Mouse (Mus musculus) left cerebral cortex, adult 11 months (tissue): Measurements from ENCODE around the gene Elmsan1.
A peak's percentile ranks its signal among the peaks of the same experiment; 100 is the strongest.

Source experiments
- DNase-seq: peaks from one replicate; pipeline ENCODE4 v3.0.0; 2022; ENCODE audit warnings: low spot score

Gene Elmsan1

DNA sequence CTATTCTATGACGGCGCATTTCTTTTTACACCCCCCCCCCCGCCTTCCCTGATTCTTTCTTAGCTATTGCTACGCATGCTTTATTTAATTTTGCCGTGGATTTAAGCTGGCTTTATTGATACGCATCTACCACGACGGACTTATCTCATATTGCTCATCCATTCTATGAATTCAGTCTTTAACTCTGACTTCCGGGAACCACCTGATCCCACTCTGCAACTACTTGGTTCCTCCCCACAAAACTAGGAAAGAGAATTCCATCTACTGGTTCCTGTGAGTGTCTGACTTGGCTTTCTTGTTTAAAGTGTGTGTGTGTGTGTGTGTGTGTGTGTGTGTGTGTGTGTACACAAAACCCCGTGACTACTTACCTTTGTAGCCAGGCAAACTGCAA, 70.1 kb downstream of the Elmsan1 start:
- DNase-seq: no peak

DNA sequence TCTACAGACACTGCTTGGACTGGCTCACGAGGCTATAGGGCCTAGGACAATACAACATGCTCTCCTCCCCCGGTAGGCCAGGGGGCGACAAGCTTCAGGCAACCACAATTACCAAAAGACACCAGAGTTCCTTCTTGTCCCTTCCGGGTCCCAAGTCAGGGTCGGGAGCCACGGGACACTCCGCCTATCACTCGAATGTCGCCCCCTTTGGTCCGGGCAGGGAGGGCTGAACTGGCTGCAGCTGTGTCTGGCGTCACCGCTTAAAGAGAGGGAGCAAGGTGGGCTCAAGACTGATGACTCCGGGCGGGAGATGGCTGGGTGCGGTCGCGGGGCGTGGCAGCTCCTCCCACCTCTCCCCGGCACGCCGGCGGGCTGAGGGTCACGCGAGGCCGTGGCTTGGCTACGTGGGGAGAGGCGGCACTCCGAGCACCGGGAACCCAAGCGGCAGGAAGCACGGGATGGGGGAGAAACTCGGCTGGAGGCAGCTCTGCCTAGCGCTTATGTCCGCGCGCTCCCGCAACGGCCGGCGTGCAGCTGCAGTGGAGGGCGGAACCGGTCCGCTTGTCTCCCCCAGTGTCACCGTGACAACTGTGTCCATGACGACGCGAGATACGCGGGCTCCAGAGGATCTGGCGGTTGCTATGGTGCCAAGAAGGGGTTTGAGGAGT, 70.6 kb downstream of the Elmsan1 start, which contains the start of gene Pnma1:
Gene Pnma1, minus strand, starts transcription at position 536 of the 668 bp plus-strand sequence.
- DNase-seq: peak; percentile 57

DNA sequence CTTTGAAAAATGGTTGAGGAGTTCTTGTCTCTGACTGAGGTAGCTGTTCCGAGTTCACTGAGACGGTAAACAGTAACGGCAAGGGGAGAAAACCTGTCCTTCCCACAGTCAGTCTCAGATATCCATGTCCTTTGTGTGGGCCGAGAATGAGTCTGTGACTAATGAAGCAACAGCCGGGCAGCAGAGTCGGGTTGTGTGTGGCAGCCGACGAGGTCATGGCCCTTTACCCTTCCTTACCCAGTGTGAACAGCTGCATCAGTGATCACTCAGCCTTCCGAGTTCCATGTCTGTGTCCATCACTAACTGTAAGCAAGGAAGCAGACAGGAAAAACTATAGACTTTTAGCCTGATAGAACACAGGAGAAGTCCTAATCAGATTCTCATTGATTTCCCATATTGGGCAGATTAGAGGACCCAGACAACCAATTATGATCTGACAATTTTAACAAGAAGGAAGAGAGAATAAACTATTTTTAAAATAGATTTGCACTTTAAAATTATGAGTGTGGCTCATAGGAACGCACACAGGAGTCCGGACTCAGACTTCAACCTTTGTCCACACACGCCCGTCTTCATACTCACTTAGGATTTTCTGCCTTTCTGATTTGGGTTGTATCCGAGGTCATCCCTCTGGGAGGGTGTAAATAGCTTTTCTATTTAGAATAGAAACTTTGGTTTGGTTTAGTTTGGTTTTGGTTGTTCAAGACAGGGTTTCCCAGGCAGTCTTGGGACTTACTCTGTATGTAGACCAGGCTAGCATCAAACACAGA, 76.2 kb downstream of the Elmsan1 start:
- no peak for DNase-seq

DNA sequence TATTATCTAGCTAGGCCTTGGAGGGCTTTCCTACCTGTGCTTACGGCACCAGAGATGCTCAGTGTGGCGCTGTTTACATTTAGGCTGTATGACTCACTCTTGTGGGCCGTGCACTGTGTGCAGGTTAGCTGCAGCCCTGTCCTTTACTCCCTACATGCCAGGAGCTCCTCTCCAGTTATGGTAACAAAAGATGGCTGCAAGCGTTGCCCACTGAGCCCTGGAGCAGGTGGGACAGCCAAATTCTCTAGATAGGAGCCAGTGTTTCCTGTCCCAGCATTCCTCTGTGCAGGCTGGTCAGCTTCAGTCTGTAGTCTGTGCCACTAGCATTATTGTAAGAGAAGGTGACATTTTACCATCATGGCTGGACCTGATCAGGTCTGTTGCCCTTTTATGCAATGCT, 77.4 kb downstream of the Elmsan1 start:
- DNase-seq: no peak

DNA sequence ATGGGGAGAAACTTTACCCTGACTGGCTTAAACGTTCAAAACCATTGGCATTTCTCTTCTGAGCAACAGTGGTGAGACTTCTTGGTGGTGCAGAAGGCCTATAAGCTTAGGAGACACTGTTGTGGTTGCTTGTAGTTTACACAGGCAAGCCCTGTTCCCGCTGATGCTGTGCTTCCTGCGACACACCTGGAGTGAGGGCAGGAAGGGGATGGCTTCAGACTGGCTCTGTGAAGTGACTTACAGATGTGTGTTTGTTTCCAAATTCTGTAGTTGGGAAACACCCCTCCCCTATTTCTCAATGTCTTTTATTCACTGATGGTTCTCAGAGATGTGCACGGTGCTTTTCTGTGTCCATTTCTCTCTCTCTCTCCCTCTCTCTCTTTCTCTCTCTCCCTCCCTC, 78.5 kb downstream of the Elmsan1 start:
- no peak for DNase-seq

DNA sequence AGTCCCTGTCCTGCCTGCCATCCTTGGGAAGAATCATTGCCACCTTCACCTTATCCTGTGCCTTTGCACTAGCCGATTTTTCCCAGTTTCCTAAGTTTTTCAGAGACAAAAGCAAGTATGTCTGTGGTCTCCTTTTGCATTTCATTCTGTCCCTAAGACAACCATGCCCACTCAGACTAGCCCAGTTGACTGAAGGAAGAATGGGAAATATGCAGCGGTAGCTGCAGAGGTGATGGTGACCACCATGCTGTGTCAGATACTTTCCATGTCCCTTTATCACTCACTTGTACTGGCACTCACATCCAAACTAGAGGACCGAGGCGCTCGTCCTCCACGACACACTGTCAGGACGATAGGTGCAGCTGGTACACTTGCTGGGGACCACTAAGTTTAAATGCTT, 81.5 kb downstream of the Elmsan1 start:
- no peak for DNase-seq

DNA sequence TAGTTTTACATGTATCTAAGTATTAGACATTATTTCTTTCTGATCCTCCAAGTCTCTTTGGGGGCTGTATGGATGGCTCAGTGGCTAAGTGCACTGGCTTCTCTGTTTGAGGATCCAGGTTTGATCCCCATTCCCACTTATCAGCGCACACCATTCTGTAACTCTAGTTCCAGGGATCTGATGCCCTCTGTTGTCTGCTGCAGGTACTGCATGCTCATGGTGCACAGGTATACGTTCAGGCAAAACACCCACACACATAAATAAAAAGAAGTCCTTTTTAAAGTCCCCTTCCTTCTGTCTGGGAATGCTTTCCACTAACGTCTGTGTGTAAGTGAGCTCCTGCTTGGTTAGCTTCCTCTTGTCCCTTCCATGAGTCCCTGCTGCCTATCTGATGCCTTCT, 86.4 kb downstream of the Elmsan1 start:
- DNase-seq: no peak

DNA sequence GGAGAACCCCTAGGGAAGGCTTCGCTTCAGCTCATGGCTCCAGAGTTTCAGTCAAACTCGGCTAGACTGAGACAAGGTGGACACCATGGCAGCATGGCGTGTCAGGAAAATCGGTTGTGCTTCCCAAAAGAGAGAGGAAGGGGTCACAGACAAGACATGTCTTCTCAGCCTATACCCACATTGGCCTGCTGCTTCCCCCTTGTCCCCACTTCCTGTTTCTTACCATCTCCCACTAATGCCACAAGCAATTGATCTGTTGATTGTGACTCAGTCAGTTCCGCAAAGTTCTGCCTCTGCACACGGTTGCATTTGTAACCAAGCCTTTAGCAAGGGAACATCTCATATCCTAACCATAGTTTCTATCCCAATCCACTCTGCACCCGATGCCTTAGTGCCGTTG, 88.8 kb downstream of the Elmsan1 start:
- no peak for DNase-seq

DNA sequence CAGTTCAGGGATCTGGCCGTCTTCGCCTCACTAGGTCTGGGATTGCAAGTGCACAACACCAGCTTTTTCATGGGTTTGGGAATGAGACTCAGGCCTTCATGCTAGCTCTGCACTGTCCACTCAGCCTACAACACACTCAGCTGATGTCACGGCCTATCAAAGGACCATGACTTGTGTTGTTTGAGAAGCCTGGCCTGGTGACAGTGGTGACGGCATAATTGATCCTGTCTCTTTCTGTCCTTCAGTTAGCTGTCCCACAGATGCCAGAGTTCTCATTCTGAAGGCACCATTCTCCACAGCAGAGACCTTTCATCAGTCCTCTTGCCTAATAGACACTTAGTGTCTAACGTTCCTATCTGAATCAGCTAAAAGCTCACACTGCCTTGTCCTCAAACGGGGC, 90.1 kb downstream of the Elmsan1 start:
- no peak for DNase-seq

DNA sequence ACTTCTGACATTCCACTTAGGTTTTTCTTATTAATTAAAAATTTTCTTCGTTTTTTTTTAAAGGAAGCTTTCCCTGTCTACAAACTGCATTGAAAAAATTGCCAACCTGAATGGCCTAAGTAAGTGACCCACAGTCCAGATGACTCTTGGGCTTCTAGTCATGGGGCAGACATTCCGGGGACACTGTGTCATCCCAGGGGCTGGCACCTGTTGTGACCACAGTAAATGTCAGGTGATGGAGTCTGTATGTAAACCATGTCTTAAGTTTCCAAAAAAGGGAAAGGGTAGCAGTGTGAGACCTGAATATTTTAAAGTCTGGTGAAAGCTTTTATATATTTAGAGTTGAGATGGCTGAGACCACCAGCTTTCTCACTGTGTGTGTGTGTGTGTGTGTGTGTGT, 91.8 kb downstream of the Elmsan1 start:
- DNase-seq: no peak

DNA sequence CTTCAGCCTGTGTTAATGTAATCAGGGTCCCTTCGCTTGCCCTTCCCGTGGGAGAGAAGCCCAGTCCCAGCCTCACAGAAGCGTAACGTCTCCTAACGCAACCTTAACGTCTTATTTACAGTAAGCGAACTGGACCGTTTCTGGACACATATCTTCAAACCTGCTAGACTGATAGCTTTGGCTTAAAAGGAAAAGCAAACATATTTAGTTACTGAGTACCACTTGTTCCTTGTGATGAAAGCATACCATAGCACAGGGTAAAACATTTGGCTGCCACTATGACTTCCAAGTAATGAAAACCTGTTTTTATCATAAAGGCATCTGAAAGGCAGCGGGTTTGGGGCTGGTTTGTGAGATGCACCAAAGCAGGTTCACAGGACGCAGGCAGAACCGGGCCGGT, 92.8 kb downstream of the Elmsan1 start:
- no peak for DNase-seq

DNA sequence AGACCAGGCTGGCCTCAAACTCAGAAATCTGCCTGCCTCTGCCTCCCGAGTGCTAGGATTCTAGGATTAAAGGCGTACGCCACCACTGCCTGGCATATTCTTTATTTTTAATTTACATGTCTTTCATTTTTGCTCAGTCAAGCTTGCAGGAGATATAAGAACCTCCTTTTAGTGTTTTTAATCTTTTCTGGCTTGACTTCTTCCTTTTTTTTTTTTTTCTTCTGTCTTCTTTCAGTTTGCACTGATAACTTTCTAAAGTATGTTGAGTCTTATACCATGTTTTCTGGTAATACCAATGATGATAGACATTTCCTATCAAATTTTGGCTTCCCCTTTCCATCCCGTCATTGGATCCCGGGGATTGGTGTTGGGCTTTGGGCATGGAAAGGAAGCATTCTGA, 99.1 kb downstream of the Elmsan1 start:
- no peak for DNase-seq

DNA sequence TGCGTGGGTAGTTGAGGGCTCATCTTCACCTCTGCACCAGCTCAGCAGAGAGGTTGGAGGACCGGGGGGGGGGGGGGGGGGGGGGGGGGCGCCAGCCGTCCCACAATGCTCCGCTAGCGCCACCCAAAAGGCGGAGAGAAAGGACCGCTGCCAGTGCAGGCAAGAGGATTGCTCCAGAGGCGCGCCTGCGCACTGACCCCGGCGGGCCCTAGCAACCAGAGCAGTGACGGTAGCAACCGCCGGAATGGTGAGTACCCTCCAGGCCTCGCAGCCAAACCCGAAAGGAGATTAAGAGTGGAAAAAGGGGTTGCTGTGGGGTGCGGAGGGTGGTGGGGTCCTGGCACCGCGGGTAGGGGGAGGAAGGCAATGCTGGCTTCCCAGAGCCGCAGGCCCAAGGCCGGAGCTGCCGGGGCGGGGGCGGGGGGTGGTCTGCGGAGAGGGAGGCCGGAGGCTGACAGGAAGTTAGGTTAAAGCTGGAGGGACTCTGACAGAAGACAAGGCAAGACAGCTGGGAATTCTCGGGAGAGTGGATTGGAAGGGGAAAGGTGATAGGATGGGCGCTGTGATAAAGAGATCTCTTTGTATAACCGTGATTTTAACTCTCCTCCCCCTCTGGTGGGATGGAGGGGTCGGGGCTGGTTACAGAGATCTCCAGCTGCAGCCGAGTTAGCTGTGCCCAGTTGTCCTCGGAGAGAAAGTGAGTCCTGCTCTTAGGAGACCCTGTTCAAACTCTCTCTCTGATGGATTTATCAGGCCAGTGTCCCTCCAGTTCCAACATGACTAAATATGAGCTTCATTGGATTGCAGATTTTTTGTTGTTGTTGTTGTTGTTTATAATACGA, 104.3 kb downstream of the Elmsan1 start, which contains the start of gene Dnal1:
Gene Dnal1, plus strand, starts transcription at position 214 of the 842 bp plus-strand sequence.
- peak; percentile 80 for DNase-seq

DNA sequence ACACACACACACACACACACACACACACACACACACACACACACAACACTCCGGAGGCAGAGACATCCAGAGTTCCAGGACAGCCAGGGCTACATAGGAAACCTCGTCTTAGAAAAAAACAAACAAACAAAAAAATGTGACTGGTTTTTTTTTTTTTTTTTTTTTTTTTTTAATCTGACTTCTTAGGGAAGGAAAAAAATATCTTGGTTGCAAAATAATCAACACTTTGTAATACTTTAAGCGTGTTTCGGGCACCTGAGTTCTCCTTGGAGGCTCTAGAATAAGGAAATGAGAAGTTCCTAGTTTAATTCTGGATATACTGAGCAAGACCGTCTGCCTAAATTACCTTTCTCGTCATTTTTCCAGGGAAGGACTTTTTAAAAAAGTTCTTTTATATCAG, 105.0 kb downstream of the Elmsan1 start:
- no peak for DNase-seq

DNA sequence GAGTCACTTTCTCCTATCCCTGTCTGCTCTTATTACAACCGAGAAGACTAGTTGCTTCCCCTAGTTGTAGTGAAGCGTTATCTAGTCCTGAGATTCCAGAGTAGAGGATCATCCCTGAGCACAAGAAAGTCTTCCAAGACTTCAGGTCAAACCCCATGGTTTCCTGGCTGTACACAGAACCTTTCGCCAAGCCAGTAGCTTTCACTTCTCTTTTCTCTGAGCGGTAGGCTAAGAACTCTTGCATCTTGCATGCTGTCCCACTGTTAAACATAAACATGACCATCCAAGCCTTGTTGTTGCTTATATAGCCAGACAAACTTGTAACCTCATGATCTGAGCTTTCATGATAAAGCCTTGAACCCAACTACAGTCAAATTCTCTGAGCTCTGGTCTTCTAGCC, 107.9 kb downstream of the Elmsan1 start:
- DNase-seq: no peak

DNA sequence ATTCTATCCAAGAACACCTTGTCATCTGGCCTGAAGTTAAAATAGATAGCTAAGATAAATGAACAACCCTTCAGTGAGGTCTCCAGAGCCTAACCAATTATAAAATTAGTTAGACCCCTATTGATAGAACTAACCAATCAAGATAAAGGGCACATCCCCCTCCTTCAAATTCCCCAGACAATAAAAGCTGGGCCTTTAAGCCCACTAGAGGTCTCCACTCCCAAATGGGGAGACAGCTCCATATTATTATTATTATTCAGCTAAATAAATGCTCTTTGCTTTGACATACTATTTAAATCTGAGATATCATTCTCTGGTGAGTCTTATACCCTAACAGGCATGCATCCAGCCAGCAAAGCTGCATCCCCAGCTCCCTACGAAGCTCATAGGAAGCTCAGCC, 108.8 kb downstream of the Elmsan1 start:
- DNase-seq: no peak

DNA sequence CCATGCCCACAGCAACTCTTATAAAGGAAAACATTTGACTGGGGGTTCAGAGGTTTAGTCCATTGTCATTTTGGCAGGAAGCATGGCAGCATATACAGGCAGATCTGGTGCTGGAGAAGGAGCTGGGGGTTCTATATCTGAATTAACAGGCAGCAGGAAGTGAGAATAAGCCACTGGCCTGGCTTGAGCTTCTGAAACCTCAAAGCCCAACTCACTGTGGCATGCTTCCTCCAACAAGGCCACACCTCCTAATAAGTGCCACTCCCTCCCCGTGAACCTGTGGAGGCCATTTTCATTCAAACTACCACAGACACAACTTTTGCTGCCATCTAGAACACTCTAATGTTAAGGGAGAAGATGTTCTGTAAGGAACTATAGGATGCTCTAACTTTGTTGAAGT, 111.0 kb downstream of the Elmsan1 start:
- no peak for DNase-seq

DNA sequence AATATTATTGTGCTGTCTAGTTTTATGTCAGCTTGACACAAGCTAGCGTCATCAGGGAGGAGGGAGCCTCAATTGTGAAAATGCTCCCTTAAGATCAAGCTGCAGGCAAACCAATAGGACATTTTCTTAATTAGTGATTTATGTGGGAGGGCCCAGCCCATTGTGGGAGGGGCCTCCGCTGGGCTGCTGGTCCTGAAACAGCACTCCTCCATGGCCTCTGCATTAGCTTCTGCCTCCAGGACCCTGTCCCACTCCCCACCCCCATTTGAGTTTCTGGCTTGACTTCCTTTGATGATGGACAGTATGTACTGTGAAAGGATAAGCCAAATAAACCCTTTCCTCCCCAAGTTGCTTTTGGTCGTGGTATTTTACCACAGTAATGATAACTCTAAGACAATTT, 111.7 kb downstream of the Elmsan1 start:
- no peak for DNase-seq

DNA sequence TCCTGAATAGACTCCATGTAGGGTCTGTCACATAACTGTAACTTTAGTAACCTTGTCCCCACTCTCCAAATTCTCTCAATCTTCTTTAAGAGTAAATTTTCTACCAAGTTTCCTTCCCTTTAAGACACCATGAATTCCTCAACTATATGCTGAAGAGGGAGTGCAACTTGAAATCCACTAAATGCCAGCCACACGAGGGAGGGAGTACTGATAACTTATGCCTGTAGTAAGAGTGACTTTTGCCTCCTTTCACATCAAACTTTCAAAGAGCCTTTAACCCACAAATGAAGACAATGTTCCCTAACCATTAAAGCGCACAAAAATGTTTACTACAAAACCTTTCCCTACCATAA, 117.2 kb downstream of the Elmsan1 start:
- DNase-seq: no peak

DNA sequence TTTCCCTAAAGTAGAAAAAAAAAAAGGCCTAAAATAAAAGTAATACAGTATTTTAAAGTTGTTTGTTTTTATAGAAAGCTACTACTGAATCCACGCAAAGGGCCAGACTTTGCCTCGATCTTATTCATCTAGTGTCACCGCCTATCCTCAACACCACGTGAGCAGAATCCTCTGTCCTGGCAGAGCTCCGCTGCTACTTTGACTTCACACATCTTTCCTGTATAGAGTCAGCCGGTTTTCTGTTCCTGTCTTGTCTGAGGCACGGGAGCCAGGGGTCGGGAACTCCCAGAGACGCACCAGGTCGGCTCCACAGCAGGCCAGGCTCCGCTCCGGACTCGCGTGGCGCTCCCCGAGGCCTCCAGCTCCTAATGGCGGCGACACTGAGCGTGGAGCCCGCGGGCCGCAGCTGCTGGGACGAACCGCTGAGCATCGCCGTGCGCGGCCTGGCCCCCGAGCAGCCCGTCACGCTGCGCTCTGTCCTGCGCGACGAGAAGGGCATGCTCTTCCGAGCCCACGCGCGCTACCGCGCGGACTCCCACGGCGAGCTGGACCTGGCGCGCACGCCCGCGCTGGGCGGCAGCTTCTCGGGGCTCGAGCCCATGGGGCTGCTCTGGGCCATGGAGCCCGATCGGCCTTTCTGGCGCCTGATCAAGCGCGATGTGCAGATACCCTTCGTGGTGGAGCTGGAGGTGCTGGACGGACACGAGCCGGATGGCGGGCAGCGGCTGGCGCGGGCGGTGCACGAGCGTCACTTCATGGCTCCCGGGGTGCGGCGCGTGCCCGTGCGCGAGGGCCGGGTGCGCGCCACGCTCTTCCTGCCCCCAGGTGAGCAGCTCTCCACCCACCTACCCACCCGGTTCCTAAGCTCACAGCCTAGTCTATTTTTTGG, 117.8 kb downstream of the Elmsan1 start, which contains the start of gene Acot6:
Gene Acot6, plus strand, starts transcription at position 51 of the 889 bp plus-strand sequence.
- DNase-seq: peak; percentile 13

DNA sequence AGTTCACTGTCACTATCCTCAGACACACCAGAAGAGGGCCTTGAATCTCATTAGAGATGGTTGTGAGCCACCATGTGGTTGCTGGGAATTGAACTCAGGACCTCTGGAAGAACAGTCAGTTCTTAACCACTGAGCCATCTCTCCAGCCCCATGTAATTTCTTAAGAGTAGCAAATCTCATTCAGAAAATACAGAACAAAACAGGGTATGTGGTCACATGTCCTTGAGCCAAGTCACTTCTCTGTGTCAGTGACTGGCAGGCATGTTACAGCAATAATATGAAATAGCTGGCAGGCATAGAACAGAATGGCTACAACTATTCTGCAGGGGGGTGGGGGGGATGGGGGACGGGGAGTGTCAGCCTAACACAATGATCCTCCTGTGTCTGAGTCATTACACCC, 118.6 kb downstream of the Elmsan1 start:
- no peak for DNase-seq

DNA sequence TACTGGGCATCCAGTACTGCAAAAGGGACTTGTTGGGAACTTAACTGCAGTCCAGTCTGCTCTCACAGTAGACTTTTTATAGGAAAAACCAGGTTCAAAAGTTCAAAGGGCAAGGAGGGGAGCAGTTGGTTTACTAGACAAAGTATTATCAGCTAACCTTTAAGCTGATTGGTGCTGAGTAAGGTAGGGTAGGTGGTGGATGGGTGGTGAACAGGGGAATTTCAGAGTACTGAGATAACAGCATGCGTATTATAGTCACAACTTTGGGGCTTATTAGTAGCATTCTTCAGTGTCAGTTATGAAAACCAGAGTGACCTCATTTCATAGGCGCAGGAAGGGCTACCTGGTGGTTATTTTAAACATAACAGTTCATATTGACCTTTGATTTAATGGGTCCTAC, 119.1 kb downstream of the Elmsan1 start:
- no peak for DNase-seq
